Mouse (Mus musculus): Measurements from ENCODE around the gene Prdx2.

Gene Prdx2

GRCm38 (mm10) chr8:84947241-84947545, 22.2 kb upstream of the Prdx2 start:
- DNase-seq (ENCODE audit: low read depth, low spot score): no peak

GRCm38 (mm10) chr8:84949753-84950152, 19.6 kb upstream of the Prdx2 start:
- DNase-seq (ENCODE audit: low read depth, low spot score): no peak

GRCm38 (mm10) chr8:84952612-84953255, 16.7 kb upstream of the Prdx2 start:
- DNase-seq (ENCODE audit: low read depth, low spot score): no peak

GRCm38 (mm10) chr8:84956768-84957167, 12.6 kb upstream of the Prdx2 start:
- no peak for DNase-seq (ENCODE audit: low read depth, low spot score)

- DNase-seq (ENCODE audit: low read depth, low spot score): no peak
These were observed 9.6 kb upstream of the Prdx2 start for GRCm38 (mm10) chr8:84959811-84960210.

GRCm38 (mm10) chr8:84963952-84964351, 5.4 kb upstream of the Prdx2 start:
- DNase-seq (ENCODE audit: low read depth, low spot score): no peak

GRCm38 (mm10) chr8:84965731-84966291, 3.6 kb upstream of the Prdx2 start:
- peak; percentile 97 for DNase-seq (ENCODE audit: low read depth, low spot score)

- no peak for DNase-seq (ENCODE audit: low read depth, low spot score)
These were observed 2.8 kb upstream of the Prdx2 start for GRCm38 (mm10) chr8:84966603-84967002.

GRCm38 (mm10) chr8:84967532-84968304, 1.7 kb upstream of the Prdx2 start:
- DNase-seq (ENCODE audit: low read depth, low spot score): no peak

GRCm38 (mm10) chr8:84968650-84969049, 737 bp upstream of the Prdx2 start:
- DNase-seq (ENCODE audit: low read depth, low spot score): no peak

GRCm38 (mm10) chr8:84970135-84970790, 876 bp downstream of the Prdx2 start:
- DNase-seq (ENCODE audit: low read depth, low spot score): no peak

GRCm38 (mm10) chr8:84970913-84971312, 1.5 kb downstream of the Prdx2 start:
- no peak for DNase-seq (ENCODE audit: low read depth, low spot score)

- DNase-seq (ENCODE audit: low read depth, low spot score): no peak
These were observed 3.7 kb downstream of the Prdx2 start for GRCm38 (mm10) chr8:84973079-84973478.

GRCm38 (mm10) chr8:84973803-84974542, 4.6 kb downstream of the Prdx2 start:
- no peak for DNase-seq (ENCODE audit: low read depth, low spot score)

GRCm38 (mm10) chr8:84974543-84975142, 5.3 kb downstream of the Prdx2 start:
- no peak for DNase-seq (ENCODE audit: low read depth, low spot score)

GRCm38 (mm10) chr8:84975434-84975833, 6.0 kb downstream of the Prdx2 start:
- no peak for DNase-seq (ENCODE audit: low read depth, low spot score)

GRCm38 (mm10) chr8:84976031-84976762, 6.8 kb downstream of the Prdx2 start:
- peak; percentile 96 for DNase-seq (ENCODE audit: low read depth, low spot score)

GRCm38 (mm10) chr8:84976763-84977434, 7.5 kb downstream of the Prdx2 start:
- no peak for DNase-seq (ENCODE audit: low read depth, low spot score)

GRCm38 (mm10) chr8:84977435-84978247, 8.3 kb downstream of the Prdx2 start:
- no peak for DNase-seq (ENCODE audit: low read depth, low spot score)

Data from skeletal muscle tissue, adult 2 months (tissue).